Mouse (Mus musculus) embryonic facial prominence, embryonic 12.5 days (tissue): ENCODE measurements around the gene Eea1. TPM values are rescaled to one million over a fixed set of nuclear protein-coding genes. Genes with fewer than 3 reads are reported as not detected.
"Not testable (repeated sequence)": the region's sequence is repeated elsewhere in the genome, so short reads cannot be mapped to it uniquely, and the experiment has no call there.

Experiments
- ATAC-seq: fragments of 200-750 bp; cut with Nextera tagmentation; 2 replicates; pipeline ENCODE4 v1.8.0; 2017; ENCODE audit not compliant: insufficient number of reproducible peaks, insufficient read depth, low FRiP score, low TSS enrichment
- H3K27ac ChIP-seq: fragments of 300-500 bp; sonication (generic); 2 replicates; pipeline ENCODE4 v1.5.1; 2016; ENCODE audit warnings: mild to moderate bottlenecking
- H3K27me3 ChIP-seq: fragments of 300-500 bp; sonication (generic); 2 replicates; pipeline ENCODE4 v1.6.1; 2016; ENCODE audit warnings: mild to moderate bottlenecking, moderate library complexity
- H3K36me3 ChIP-seq: fragments of 300-500 bp; sonication (generic); 2 replicates; pipeline ENCODE4 v1.6.1; 2016; ENCODE audit warnings: mild to moderate bottlenecking
- H3K4me1 ChIP-seq: fragments of 300-500 bp; sonication (generic); 2 replicates; pipeline ENCODE4 v1.6.1; 2016
- H3K4me2 ChIP-seq: fragments of 300-500 bp; sonication (generic); replicated peaks from 2 replicates; pipeline ENCODE4 v1.6.1; 2016; ENCODE audit warnings: mild to moderate bottlenecking, moderate library complexity
- H3K4me3 ChIP-seq: fragments of 300-500 bp; sonication (generic); 2 replicates; pipeline ENCODE4 v1.5.1; 2016; ENCODE audit warnings: mild to moderate bottlenecking
- H3K9ac ChIP-seq: fragments of 300-500 bp; sonication (generic); 2 replicates; pipeline ENCODE4 v1.6.1; 2016; ENCODE audit warnings: mild to moderate bottlenecking, moderate library complexity
- H3K9me3 ChIP-seq: fragments of 300-500 bp; sonication (generic); 2 replicates; pipeline ENCODE4 v1.6.1; 2016; ENCODE audit warnings: mild to moderate bottlenecking, moderate library complexity
- WGBS: fragments of 180-500 bp; shearing (Covaris S2); methylation state at CpG from one replicate; pipeline ENCODE4 v1.1.7; 2016; 5-methylcytosine and 5-hydroxymethylcytosine counted together
- polyA plus RNA-seq: library from polyadenylated mRNA; unstranded; fragments of >200 nt; fragmentation: Nextera tagmentation; extraction: Ambion mirVana; gene quantifications from 2 replicates; pipeline ENCODE4 v1.2.1, GENCODE M21; 2016

The Eea1 gene
- polyA plus RNA-seq, 1 experiment from 2014 or later, result 16.6 TPM

DNA sequence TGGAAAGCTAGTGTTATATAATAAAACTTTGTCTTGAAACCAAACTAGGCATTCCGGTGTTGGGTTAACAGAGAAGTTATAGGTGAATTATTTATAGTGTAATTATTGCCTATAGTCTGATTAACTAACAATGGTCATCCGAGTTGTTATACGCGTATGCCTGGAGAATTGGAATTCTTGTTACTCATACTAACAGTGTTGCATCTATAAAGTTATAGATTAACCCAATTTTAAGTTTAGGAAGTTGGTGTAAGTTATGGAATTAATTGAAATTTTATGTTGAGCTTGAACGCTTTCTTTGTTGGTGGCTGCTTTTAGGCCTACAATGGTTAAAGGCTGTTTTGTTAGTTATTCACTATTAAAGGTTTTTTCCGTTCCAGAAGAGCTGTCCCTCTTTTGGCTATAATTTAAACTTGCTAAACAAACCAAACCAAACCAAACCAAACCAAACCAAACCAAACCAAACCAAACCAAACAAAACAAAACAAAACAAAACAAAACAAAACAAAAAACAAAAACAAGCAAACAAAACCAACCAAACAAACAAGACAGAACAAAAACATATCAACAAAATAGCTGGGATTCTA lies 137.1 kb downstream of the Eea1 start:
- not testable (repeated sequence) for H3K27me3 ChIP-seq, H3K27ac ChIP-seq, H3K4me3 ChIP-seq, H3K9ac ChIP-seq, H3K4me1 ChIP-seq, H3K9me3 ChIP-seq, H3K36me3 ChIP-seq, H3K4me2 ChIP-seq
- ATAC-seq, result peak; percentile 100
- WGBS, result 91% methylated on average over 6 of the region's 6 CpGs

DNA sequence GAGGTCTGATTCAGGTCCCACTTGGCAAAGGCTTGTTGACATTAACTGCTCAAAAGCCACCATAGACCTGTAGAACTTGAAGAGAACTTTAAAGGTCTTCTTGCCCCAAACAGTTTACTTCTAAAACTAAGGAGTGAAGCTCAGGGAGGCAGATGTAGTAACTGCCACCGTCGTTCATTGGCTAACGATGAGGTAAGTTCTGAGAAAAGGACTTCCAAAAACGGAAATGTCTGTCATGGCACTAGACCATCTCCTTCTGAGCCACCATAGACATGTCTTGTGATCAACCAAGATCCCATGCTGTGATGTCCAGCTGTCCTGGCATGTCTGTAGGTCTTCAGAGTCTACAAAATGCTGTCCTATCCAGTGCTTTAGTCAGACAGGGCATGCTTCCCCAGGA lies 139.4 kb downstream of the Eea1 start:
- 91% methylated on average over 4 of the region's 4 CpGs for WGBS
- Histone ChIP-seq H3K27ac (no peak overlapping the region), H3K27me3 (no peaks in the 10 kb centered on the region), H3K9me3 (no peaks in the 10 kb centered on the region), H3K4me3 (no peak overlapping the region), H3K36me3 (no peaks in the 10 kb centered on the region), H3K9ac (no peak overlapping the region), H3K4me1 (peaks cover 7% of the 10 kb centered on the region; the same call in 1 of the 2 replicates), H3K4me2 (no peak overlapping the region)
- ATAC-seq, result no peak

DNA sequence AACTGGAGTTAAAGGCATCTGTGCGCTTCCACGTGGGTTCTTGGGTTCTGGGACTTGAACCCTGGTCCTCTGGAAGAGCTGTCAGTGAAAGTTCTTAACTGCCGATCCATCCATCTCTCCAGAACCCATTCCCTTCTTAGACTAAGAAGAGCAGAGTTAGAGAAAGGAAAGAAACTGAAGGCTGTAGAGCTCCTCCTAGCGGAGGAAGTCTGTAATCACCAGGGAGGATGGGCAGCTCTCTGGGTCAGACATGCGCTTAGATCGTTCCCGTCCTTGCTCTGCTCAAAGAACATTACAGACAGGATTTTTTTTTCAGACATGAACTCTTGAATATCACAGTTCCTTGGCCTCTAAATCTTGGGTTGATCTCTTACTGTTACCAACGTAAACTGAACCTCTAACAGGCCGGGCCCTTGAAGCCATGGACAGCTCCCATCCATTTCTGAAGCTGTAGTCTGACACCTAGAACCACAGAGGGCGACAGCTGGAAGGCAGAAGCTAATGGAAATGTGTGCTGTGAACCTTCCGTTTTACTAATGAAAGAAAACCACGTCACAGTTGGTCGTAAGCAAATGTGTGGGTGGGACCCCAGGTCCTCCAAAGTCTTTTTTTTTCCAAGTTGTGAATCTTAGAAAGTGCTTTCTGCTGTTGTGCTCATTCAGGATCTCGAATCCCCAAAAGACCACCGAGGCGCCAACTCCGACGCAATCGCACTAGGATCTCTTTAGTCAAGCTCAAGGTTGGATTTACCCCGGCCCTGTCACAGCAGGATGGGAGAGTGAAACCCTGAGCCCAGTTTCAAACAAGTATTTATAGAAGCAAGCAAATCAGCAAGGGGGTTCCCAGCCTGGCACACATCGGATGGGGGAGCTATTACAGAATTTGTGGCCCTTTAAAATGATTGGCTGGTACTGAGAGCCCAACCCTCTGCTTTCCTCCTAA lies 140.3 kb downstream of the Eea1 start:
- 56% methylated on average over 21 of the region's 21 CpGs for WGBS
- peaks cover 7% of the 10 kb centered on the region; the same call in 1 of the 2 replicates for H3K4me1 ChIP-seq
- no peak overlapping the region for H3K27ac ChIP-seq
- ATAC-seq, result no peak
- no peaks in the 10 kb centered on the region for H3K27me3 ChIP-seq
- no peaks in the 10 kb centered on the region for H3K9me3 ChIP-seq
- no peak overlapping the region for H3K4me3 ChIP-seq
- H3K9ac ChIP-seq, result no peak overlapping the region
- H3K4me2 ChIP-seq, result no peak overlapping the region
- H3K36me3 ChIP-seq, result no peaks in the 10 kb centered on the region

DNA sequence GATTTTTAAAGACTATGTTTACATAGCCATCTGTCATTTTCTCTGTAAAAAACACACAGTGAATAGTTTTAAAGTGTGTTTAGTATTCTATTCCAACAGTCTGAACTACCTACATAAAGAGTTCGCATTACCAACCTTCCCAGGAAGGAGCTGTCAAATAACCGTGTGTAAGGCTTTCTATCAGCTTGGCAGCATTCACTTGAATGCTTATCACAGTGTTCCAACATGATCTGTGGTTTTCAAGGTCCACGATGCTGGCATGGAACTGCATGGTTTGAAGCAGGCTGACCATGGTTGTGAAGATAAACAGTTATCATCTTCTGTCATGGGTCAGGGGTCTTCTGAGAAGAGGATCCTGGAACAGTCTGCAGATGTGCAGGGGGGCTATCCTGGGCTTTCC lies 141.8 kb downstream of the Eea1 start:
- no peaks in the 10 kb centered on the region for H3K27me3 ChIP-seq
- no peak overlapping the region for H3K27ac ChIP-seq
- H3K9me3 ChIP-seq, result no peaks in the 10 kb centered on the region
- no peak overlapping the region for H3K4me3 ChIP-seq
- H3K4me1 ChIP-seq, result no peaks in the 10 kb centered on the region
- no peaks in the 10 kb centered on the region for H3K36me3 ChIP-seq
- 76% methylated on average over 3 of the region's 3 CpGs for WGBS
- H3K4me2 ChIP-seq, result no peak overlapping the region
- no peak overlapping the region for H3K9ac ChIP-seq
- ATAC-seq, result no peak

DNA sequence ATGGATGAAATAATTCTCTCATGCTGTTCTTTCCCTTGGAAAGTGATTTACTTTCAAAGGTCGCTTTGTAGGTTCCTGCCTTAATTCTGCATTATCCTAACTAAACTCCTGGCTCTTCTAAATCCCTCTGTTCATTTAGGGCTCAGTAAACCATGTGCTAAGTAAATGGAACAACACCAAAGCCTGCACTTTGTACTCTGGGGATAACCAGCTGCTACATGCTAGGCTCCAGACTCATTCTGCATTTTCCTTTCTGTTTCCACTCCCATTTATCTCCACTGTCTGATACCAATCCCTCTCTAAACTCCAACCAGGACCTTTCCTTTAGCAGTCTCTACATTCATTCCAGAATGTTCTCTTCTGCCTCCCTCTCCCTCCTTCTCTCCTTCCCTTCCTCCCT lies 149.3 kb downstream of the Eea1 start:
- Histone ChIP-seq H3K27me3 (no peaks in the 10 kb centered on the region), H3K27ac (no peak overlapping the region), H3K36me3 (no peaks in the 10 kb centered on the region), H3K4me3 (no peak overlapping the region), H3K4me1 (no peaks in the 10 kb centered on the region), H3K9ac (no peak overlapping the region), H3K9me3 (no peaks in the 10 kb centered on the region), H3K4me2 (no peak overlapping the region)
- ATAC-seq, result no peak
- WGBS, result 51% methylated on average over 1 of the region's 1 CpGs

DNA sequence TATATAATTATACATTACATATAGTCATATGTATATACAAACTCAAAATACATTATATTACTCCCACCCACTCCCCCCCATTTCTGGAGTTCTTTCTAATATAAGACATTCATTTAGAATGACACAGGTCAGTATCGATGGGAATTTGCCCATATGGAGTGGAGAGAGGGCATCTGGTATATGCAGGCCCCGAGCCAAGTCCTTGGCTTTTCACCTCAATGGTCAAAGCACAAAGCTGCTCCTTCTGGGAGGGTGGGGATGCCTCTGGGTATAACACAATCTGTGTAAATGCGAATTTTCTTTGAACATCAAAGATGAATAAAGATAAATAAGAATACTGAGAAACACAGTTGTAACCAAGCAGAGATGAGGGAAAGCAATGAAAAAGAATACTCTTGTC lies 149.9 kb downstream of the Eea1 start:
- ATAC-seq, result no peak
- Histone ChIP-seq H3K9ac (no peak overlapping the region), H3K4me2 (no peak overlapping the region), H3K27me3 (no peaks in the 10 kb centered on the region), H3K9me3 (no peaks in the 10 kb centered on the region), H3K27ac (no peak overlapping the region), H3K36me3 (no peaks in the 10 kb centered on the region), H3K4me1 (no peaks in the 10 kb centered on the region), H3K4me3 (no peak overlapping the region)
- 81% methylated on average over 3 of the region's 3 CpGs for WGBS

DNA sequence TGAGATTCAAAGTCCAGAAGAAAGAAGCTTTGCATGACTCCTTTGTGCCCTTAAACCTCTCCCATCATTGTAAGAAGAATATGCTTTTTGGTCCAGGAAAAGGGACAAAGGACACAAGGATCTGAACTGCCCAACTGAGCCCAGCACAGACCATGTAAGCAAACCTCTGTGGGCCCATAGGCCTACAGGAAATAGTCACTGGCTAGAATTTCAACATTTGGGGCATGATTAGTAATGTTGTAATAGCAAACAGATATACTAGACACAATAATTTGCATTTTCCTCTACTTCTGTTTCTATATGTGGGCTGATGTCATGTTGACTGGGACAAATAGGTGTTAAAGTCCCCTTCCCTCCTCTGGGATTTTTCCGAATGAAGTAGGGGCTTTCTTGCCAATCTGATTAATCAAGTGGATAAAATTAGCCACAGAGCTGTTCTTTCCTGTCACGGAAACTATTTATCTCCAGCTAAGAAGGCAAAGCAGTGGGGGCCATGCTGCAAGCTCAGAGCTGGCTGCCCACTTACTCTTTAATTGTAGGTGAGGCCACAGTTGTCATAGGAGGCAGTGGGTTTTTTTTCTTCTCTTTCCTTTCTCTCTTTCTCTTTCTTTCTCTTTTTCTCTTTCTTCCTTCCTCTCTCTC lies 153.6 kb downstream of the Eea1 start:
- H3K9me3 ChIP-seq, result no peaks in the 10 kb centered on the region
- no peaks in the 10 kb centered on the region for H3K27me3 ChIP-seq
- no peak overlapping the region for H3K9ac ChIP-seq
- no peak overlapping the region for H3K4me2 ChIP-seq
- H3K4me3 ChIP-seq, result no peak overlapping the region
- H3K27ac ChIP-seq, result no peak overlapping the region
- no peaks in the 10 kb centered on the region for H3K4me1 ChIP-seq
- no peaks in the 10 kb centered on the region for H3K36me3 ChIP-seq
- 52% methylated on average over 2 of the region's 2 CpGs for WGBS
- no peak for ATAC-seq

DNA sequence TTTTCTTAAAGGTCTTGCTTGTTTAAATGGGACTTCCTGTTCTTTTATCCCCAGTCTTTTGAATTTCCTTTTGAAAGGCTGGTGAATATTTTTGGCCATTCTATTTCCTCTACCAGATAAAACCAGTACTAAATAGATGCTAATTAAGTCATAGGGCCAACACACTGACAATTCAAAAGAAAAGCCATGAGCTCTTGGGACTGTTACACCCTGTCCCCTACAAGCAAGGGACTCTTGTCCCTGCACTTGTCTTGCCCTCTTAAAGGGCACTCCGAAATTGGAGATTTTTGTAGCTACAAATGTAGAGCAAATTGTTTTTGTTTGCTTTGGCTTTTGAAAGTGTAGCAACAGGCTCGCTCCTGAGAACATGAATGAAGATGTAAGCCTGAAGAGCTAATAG lies 154.1 kb downstream of the Eea1 start:
- H3K27ac ChIP-seq, result no peak overlapping the region
- no peaks in the 10 kb centered on the region for H3K36me3 ChIP-seq
- H3K27me3 ChIP-seq, result no peaks in the 10 kb centered on the region
- H3K4me2 ChIP-seq, result no peak overlapping the region
- WGBS, result 75% methylated on average over 2 of the region's 2 CpGs
- no peak overlapping the region for H3K4me3 ChIP-seq
- no peaks in the 10 kb centered on the region for H3K4me1 ChIP-seq
- no peaks in the 10 kb centered on the region for H3K9me3 ChIP-seq
- no peak overlapping the region for H3K9ac ChIP-seq
- no peak for ATAC-seq

Other genes with a start within 250 kb of the Eea1 start
- not detected in 2 replicates for gene Gm33543, start 97.7 kb upstream of the Eea1 start, polyA plus RNA-seq
- gene Gm5426, start 196.0 kb downstream of the Eea1 start, polyA plus RNA-seq, result not detected in 2 replicates